Mouse (Mus musculus): ENCODE measurements around the gene Klb. TPM values are rescaled to one million over a fixed set of nuclear protein-coding genes. Genes with fewer than 3 reads are reported as not detected.
A peak's percentile ranks its signal among the peaks of the same experiment; 100 is the strongest.

The Klb gene
- polyA plus RNA-seq, 1 experiment = 1.1 TPM

GRCm38 (mm10) chr5:65322165-65322564 lies 25.9 kb upstream of the Klb start:
- H3K4me3 ChIP-seq (ENCODE audit: control insufficient read depth, insufficient read depth, low read length) = no peak overlapping the region
- H3K36me3 ChIP-seq (ENCODE audit: control insufficient read depth, insufficient read depth, low read length) = peaks cover 15% of the 10 kb centered on the region
- DNase-seq = peak; percentile 25
- H3K4me1 ChIP-seq (replicated peaks; ENCODE audit: control insufficient read depth, insufficient read depth, low read length) = peaks cover 13% of the 10 kb centered on the region
- H3K27ac ChIP-seq (ENCODE audit: control insufficient read depth, insufficient read depth, low read length) = no peak overlapping the region
- TF ChIP-seq CTCF (IDR thresholded peaks at IDR 0.05; ENCODE audit: borderline replicate concordance, control insufficient read depth, extremely low read depth, insufficient read depth, low read length, poor library complexity) = no peak
- TF ChIP-seq POLR2A (IDR thresholded peaks at IDR 0.05; ENCODE audit: control insufficient read depth, extremely low read depth, insufficient read depth, low read length, poor library complexity) = no peak
- no peaks in the 10 kb centered on the region for H3K27me3 ChIP-seq (ENCODE audit: control insufficient read depth, insufficient read depth, low read length)
- WGBS = 19% methylated on average over 10 of the region's 10 CpGs

GRCm38 (mm10) chr5:65324271-65324670 lies 23.8 kb upstream of the Klb start:
- DNase-seq = no peak
- WGBS = 93% methylated on average over 3 of the region's 3 CpGs
- peaks cover 2% of the 10 kb centered on the region; the same call in 1 of the 2 replicates for H3K36me3 ChIP-seq (ENCODE audit: control insufficient read depth, insufficient read depth, low read length)
- no peaks in the 10 kb centered on the region for H3K27me3 ChIP-seq (ENCODE audit: control insufficient read depth, insufficient read depth, low read length)
- H3K4me3 ChIP-seq (ENCODE audit: control insufficient read depth, insufficient read depth, low read length) = no peak overlapping the region
- no peak overlapping the region for H3K27ac ChIP-seq (ENCODE audit: control insufficient read depth, insufficient read depth, low read length)
- no peak for TF ChIP-seq CTCF (IDR thresholded peaks at IDR 0.05; ENCODE audit: borderline replicate concordance, control insufficient read depth, extremely low read depth, insufficient read depth, low read length, poor library complexity)
- TF ChIP-seq POLR2A (IDR thresholded peaks at IDR 0.05; ENCODE audit: control insufficient read depth, extremely low read depth, insufficient read depth, low read length, poor library complexity) = no peak
- peaks cover 13% of the 10 kb centered on the region for H3K4me1 ChIP-seq (replicated peaks; ENCODE audit: control insufficient read depth, insufficient read depth, low read length)

- 89% methylated on average over 3 of the region's 3 CpGs for WGBS
- no peaks in the 10 kb centered on the region for H3K27me3 ChIP-seq (ENCODE audit: control insufficient read depth, insufficient read depth, low read length)
Observed at GRCm38 (mm10) chr5:65324758-65325355, 23.3 kb upstream of the Klb start.

GRCm38 (mm10) chr5:65326212-65326611 lies 21.9 kb upstream of the Klb start:
- peak; percentile 6 for DNase-seq
- Histone ChIP-seq H3K27me3 (ENCODE audit: control insufficient read depth, insufficient read depth, low read length) (no peaks in the 10 kb centered on the region), H3K36me3 (ENCODE audit: control insufficient read depth, insufficient read depth, low read length) (no peaks in the 10 kb centered on the region), H3K27ac (ENCODE audit: control insufficient read depth, insufficient read depth, low read length) (peak overlapping the region; percentile 87), H3K4me1 (replicated peaks; ENCODE audit: control insufficient read depth, insufficient read depth, low read length) (peaks cover 13% of the 10 kb centered on the region), H3K4me3 (ENCODE audit: control insufficient read depth, insufficient read depth, low read length) (no peak overlapping the region; the same call in 1 of the 2 replicates)
- under 1% methylated on average over 5 of the region's 5 CpGs for WGBS
- TF ChIP-seq CTCF (IDR thresholded peaks at IDR 0.05; ENCODE audit: borderline replicate concordance, control insufficient read depth, extremely low read depth, insufficient read depth, low read length, poor library complexity) (no peak), POLR2A (IDR thresholded peaks at IDR 0.05; ENCODE audit: control insufficient read depth, extremely low read depth, insufficient read depth, low read length, poor library complexity) (no peak)

More at GRCm38 (mm10) chr5:65324758-65325355, 23.3 kb upstream of the Klb start:
- no peaks in the 10 kb centered on the region for H3K36me3 ChIP-seq (ENCODE audit: control insufficient read depth, insufficient read depth, low read length)
- no peak for DNase-seq
- TF ChIP-seq POLR2A (IDR thresholded peaks at IDR 0.05; ENCODE audit: control insufficient read depth, extremely low read depth, insufficient read depth, low read length, poor library complexity) (no peak), CTCF (IDR thresholded peaks at IDR 0.05; ENCODE audit: borderline replicate concordance, control insufficient read depth, extremely low read depth, insufficient read depth, low read length, poor library complexity) (no peak)
- no peak overlapping the region for H3K27ac ChIP-seq (ENCODE audit: control insufficient read depth, insufficient read depth, low read length)
- no peak overlapping the region for H3K4me3 ChIP-seq (ENCODE audit: control insufficient read depth, insufficient read depth, low read length)
- H3K4me1 ChIP-seq (replicated peaks; ENCODE audit: control insufficient read depth, insufficient read depth, low read length) = peaks cover 13% of the 10 kb centered on the region

- no peak for TF ChIP-seq POLR2A (IDR thresholded peaks at IDR 0.05; ENCODE audit: control insufficient read depth, extremely low read depth, insufficient read depth, low read length, poor library complexity)
- TF ChIP-seq CTCF (IDR thresholded peaks at IDR 0.05; ENCODE audit: borderline replicate concordance, control insufficient read depth, extremely low read depth, insufficient read depth, low read length, poor library complexity) = no peak
- Histone ChIP-seq H3K27ac (ENCODE audit: control insufficient read depth, insufficient read depth, low read length) (no peak overlapping the region), H3K4me1 (replicated peaks; ENCODE audit: control insufficient read depth, insufficient read depth, low read length) (peaks cover 9% of the 10 kb centered on the region), H3K4me3 (ENCODE audit: control insufficient read depth, insufficient read depth, low read length) (no peak overlapping the region), H3K36me3 (ENCODE audit: control insufficient read depth, insufficient read depth, low read length) (no peaks in the 10 kb centered on the region), H3K27me3 (ENCODE audit: control insufficient read depth, insufficient read depth, low read length) (no peaks in the 10 kb centered on the region)
- 63% methylated on average over 3 of the region's 3 CpGs for WGBS
- DNase-seq = no peak
Observed at GRCm38 (mm10) chr5:65329971-65330370, 18.1 kb upstream of the Klb start.

GRCm38 (mm10) chr5:65334788-65335187 lies 13.3 kb upstream of the Klb start:
- TF ChIP-seq CTCF (IDR thresholded peaks at IDR 0.05; ENCODE audit: borderline replicate concordance, control insufficient read depth, extremely low read depth, insufficient read depth, low read length, poor library complexity) (no peak), POLR2A (IDR thresholded peaks at IDR 0.05; ENCODE audit: control insufficient read depth, extremely low read depth, insufficient read depth, low read length, poor library complexity) (no peak)
- peak overlapping the region; percentile 97 for H3K4me3 ChIP-seq (ENCODE audit: control insufficient read depth, insufficient read depth, low read length)
- no peak for DNase-seq
- peak overlapping the region; percentile 13; the same call in 1 of the 2 replicates for H3K27ac ChIP-seq (ENCODE audit: control insufficient read depth, insufficient read depth, low read length)
- H3K4me1 ChIP-seq (replicated peaks; ENCODE audit: control insufficient read depth, insufficient read depth, low read length) = peaks cover 2% of the 10 kb centered on the region; the same call in 1 of the 2 replicates
- no peaks in the 10 kb centered on the region for H3K27me3 ChIP-seq (ENCODE audit: control insufficient read depth, insufficient read depth, low read length)
- no peaks in the 10 kb centered on the region for H3K36me3 ChIP-seq (ENCODE audit: control insufficient read depth, insufficient read depth, low read length)
- WGBS = 2% methylated on average over 8 of the region's 8 CpGs

Measured in thymus, adult 2 months (tissue).